Mouse (Mus musculus) kidney, embryonic 14.5 days (tissue): Measurements from ENCODE around the gene Abca2. TPM values are rescaled to one million over a fixed set of nuclear protein-coding genes. Genes with fewer than 3 reads are reported as not detected.

Experiments used
- ATAC-seq: fragments of 200-750 bp; cut with Nextera tagmentation; 2 replicates; pipeline ENCODE4 v1.8.0; 2017; ENCODE audit warnings: moderate number of reproducible peaks, mild to moderate bottlenecking, moderate TSS enrichment, moderate library complexity; ENCODE audit not compliant: low FRiP score, low TSS enrichment
- H3K27ac ChIP-seq: fragments of 300-500 bp; sonication (generic); 2 replicates; pipeline ENCODE4 v1.5.1; 2014; ENCODE audit warnings: low read depth, mild to moderate bottlenecking, low read length, moderate library complexity, mixed read lengths
- H3K27me3 ChIP-seq: fragments of 300-500 bp; sonication (generic); 2 replicates; pipeline ENCODE4 v1.6.1; 2014; ENCODE audit warnings: mild to moderate bottlenecking, low read length; ENCODE audit not compliant: control insufficient read depth, insufficient read depth
- H3K36me3 ChIP-seq: fragments of 300-500 bp; sonication (generic); 2 replicates; pipeline ENCODE4 v1.6.1; 2014; ENCODE audit warnings: low read length, mixed read lengths; ENCODE audit not compliant: control insufficient read depth, insufficient read depth
- H3K4me1 ChIP-seq: fragments of 300-500 bp; sonication (generic); 2 replicates; pipeline ENCODE4 v1.6.1; 2014; ENCODE audit warnings: low read length, mixed read lengths; ENCODE audit not compliant: control insufficient read depth, insufficient read depth
- H3K4me2 ChIP-seq: fragments of 300-500 bp; sonication (generic); replicated peaks from 2 replicates; pipeline ENCODE4 v1.6.1; 2014; ENCODE audit warnings: low read depth, mild to moderate bottlenecking, low read length
- H3K4me3 ChIP-seq: fragments of 300-500 bp; sonication (generic); 2 replicates; pipeline ENCODE4 v1.5.1; 2014; ENCODE audit warnings: mild to moderate bottlenecking, low read length
- H3K9ac ChIP-seq: fragments of 300-500 bp; sonication (generic); 2 replicates; pipeline ENCODE4 v1.6.1; 2014; ENCODE audit warnings: low read depth, mild to moderate bottlenecking, low read length, moderate library complexity
- H3K9me3 ChIP-seq: fragments of 300-500 bp; sonication (generic); 2 replicates; pipeline ENCODE4 v1.6.1; 2016; ENCODE audit warnings: low read length; ENCODE audit not compliant: control insufficient read depth
- WGBS: fragments of 180-500 bp; shearing (Covaris S2); extraction: QIAGEN DNeasy Blood & Tissue Kit; methylation state at CpG from one replicate; pipeline ENCODE4 v1.1.7; 2014; 5-methylcytosine and 5-hydroxymethylcytosine counted together
- polyA plus RNA-seq: library from polyadenylated mRNA; unstranded; fragments of >200 nt; fragmentation: Nextera tagmentation; extraction: Ambion mirVana; gene quantifications from 2 replicates; pipeline ENCODE4 v1.2.1, GENCODE M21; 2014

The Abca2 gene
- polyA plus RNA-seq, 1 experiment from 2014 or later = 11.2 TPM

GRCm38 (mm10) chr2:25452951-25453350, 24.4 kb downstream of the Abca2 start:
- no peaks in the 10 kb centered on the region for H3K4me1 ChIP-seq
- H3K27ac ChIP-seq = no peak overlapping the region
- no peak overlapping the region for H3K4me3 ChIP-seq
- no peak for ATAC-seq
- H3K9me3 ChIP-seq = no peaks in the 10 kb centered on the region
- WGBS = 45% methylated on average over 1 of the region's 1 CpGs
- H3K36me3 ChIP-seq = peaks cover 3% of the 10 kb centered on the region; the same call in 1 of the 2 replicates
- H3K4me2 ChIP-seq = no peak overlapping the region
- no peaks in the 10 kb centered on the region for H3K27me3 ChIP-seq
- no peak overlapping the region for H3K9ac ChIP-seq

DNA sequence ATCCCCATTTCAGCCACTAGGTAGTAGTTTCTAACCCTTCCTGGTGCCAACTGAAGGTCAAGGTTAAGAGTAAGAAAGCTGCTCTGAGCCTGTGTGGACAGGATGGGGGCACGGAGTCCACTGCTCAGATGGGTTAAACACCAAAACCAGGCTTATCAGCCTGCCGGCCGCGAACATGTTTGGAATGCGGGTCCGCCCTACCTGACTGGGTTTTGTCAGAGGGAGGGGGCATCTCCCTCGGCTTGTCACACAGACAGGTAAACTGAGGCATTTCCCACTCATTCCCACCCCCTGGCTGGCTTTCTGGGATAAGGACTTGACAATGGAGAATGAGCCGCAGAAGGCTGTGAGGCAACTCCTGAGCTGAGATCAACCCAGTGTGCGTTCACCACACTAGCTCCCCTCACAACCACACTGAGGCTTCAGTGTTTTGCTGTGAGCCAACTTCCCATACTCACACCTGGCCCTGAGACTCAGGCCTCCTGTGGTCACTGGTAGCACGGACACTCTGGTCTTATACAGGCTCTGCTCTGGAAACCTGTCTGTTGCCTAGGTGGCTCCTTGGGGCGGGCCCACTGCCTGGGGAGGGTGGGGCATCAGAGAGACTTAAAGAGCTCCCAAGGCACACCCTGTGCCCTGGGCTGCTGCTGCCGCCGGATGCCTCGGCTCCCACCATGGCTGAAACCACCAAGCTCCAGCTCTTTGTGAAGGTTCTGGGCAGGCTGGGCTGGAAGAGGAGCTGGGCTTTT, 27.9 kb downstream of the Abca2 start, which contains the start of gene Clic3:
Gene Clic3 (plus strand): TSS at position 634 of the 749 bp plus-strand sequence.
- no peaks in the 10 kb centered on the region for H3K9me3 ChIP-seq
- no peak within 1 kb of the TSS for H3K4me2 ChIP-seq
- no peaks in the 10 kb centered on the region for H3K27me3 ChIP-seq
- no peak within 1 kb of the TSS for H3K27ac ChIP-seq
- no peak within 1 kb of the TSS for H3K4me3 ChIP-seq
- H3K9ac ChIP-seq = no peak within 1 kb of the TSS
- 60% methylated on average over 14 of the region's 14 CpGs for WGBS
- no peaks in the 10 kb centered on the region; the same call in 1 of the 2 replicates for H3K36me3 ChIP-seq
- H3K4me1 ChIP-seq = no peaks in the 10 kb centered on the region; the same call in none of the 2 replicates
- ATAC-seq = no peak

- Histone ChIP-seq H3K4me3 (no peak overlapping the region), H3K9me3 (no peaks in the 10 kb centered on the region), H3K27me3 (no peaks in the 10 kb centered on the region), H3K27ac (no peak overlapping the region), H3K4me1 (no peaks in the 10 kb centered on the region; the same call in none of the 2 replicates), H3K36me3 (no peaks in the 10 kb centered on the region; the same call in 1 of the 2 replicates), H3K9ac (no peak overlapping the region), H3K4me2 (no peak overlapping the region)
- 90% methylated on average over 9 of the region's 9 CpGs for WGBS
- ATAC-seq = no peak
These were observed 28.8 kb downstream of the Abca2 start for GRCm38 (mm10) chr2:25457022-25457896.

DNA sequence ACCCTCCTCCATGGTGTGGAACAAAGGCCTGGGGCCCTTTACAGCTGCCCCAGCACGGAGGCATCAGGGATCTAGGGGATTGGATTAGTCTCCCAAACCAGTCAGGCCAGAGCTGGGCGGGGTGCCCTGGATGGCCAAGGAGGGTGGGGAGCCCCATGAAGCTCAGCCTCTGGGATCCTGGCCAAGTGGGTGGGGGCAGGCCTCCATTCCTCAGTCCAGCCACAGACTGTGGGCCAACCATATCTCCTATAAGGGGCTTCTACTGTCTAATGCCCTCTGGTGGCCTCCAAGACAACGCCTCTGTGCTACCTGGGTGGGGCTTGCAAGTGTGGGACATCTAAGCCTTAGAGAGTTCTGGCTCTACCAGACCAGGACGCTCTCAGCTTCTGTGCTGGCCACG, 30.4 kb downstream of the Abca2 start:
- whole genome bisulfite sequencing = 79% methylated on average over 5 of the region's 5 CpGs
- H3K9me3 ChIP-seq = no peaks in the 10 kb centered on the region
- no peak overlapping the region for H3K9ac ChIP-seq
- no peak overlapping the region for H3K27ac ChIP-seq
- no peak overlapping the region for H3K4me2 ChIP-seq
- ATAC-seq = no peak
- H3K4me3 ChIP-seq = no peak overlapping the region
- H3K36me3 ChIP-seq = no peaks in the 10 kb centered on the region; the same call in 1 of the 2 replicates
- H3K4me1 ChIP-seq = no peaks in the 10 kb centered on the region; the same call in none of the 2 replicates
- H3K27me3 ChIP-seq = no peaks in the 10 kb centered on the region

DNA sequence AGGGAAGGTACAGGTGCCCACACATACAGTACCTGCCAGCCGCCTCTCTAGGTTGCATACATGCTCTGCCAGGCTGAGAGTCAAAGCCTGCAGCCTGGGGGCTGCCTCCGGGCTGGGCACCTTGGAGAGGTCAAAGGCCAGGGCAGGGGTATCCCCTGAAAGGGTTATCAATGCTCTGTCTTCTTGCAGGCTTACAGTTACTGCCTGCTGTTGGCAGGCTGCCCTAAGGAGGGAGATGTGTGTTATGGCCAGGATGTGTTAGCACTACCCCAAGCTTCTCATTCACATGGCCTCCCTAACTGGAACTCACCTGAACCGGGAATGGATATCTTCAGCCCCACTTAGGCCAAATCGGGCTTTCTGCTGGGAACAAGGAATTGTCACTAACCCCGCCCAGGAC, 31.6 kb downstream of the Abca2 start:
- Histone ChIP-seq H3K9ac (peak overlapping the region; percentile 56), H3K36me3 (no peaks in the 10 kb centered on the region; the same call in 1 of the 2 replicates), H3K4me2 (peak overlapping the region; percentile 63), H3K9me3 (no peaks in the 10 kb centered on the region), H3K4me3 (peak overlapping the region; percentile 57), H3K27me3 (no peaks in the 10 kb centered on the region), H3K4me1 (no peaks in the 10 kb centered on the region; the same call in none of the 2 replicates), H3K27ac (no peak overlapping the region; the same call in 1 of the 2 replicates)
- 31% methylated on average over 5 of the region's 5 CpGs for WGBS
- no peak for ATAC-seq

GRCm38 (mm10) chr2:25460551-25461309, 32.2 kb downstream of the Abca2 start, which contains the start of gene Paxx:
Gene Paxx (minus strand): TSS chr2:25461094.
- Histone ChIP-seq H3K4me1 (no peaks in the 10 kb centered on the region; the same call in none of the 2 replicates), H3K4me3 (peak within 1 kb of the TSS; percentile 57), H3K27me3 (no peaks in the 10 kb centered on the region), H3K27ac (peak within 1 kb of the TSS; percentile 52; the same call in 1 of the 2 replicates), H3K36me3 (no peaks in the 10 kb centered on the region; the same call in 1 of the 2 replicates), H3K9ac (peak within 1 kb of the TSS; percentile 56), H3K9me3 (no peaks in the 10 kb centered on the region), H3K4me2 (peak within 1 kb of the TSS; percentile 63)
- ATAC-seq = peak; percentile 91
- under 1% methylated on average over 48 of the region's 48 CpGs for WGBS

- WGBS = 25% methylated on average over 3 of the region's 3 CpGs
- Histone ChIP-seq H3K9ac (no peak overlapping the region; the same call in 1 of the 2 replicates), H3K9me3 (no peaks in the 10 kb centered on the region), H3K4me1 (no peaks in the 10 kb centered on the region; the same call in none of the 2 replicates), H3K4me3 (peak overlapping the region; percentile 57), H3K4me2 (peak overlapping the region; percentile 63), H3K27ac (peak overlapping the region; percentile 52; the same call in 1 of the 2 replicates), H3K36me3 (no peaks in the 10 kb centered on the region; the same call in 1 of the 2 replicates), H3K27me3 (no peaks in the 10 kb centered on the region)
- peak; percentile 4; the same call in 1 of the 2 replicates for ATAC-seq
These were observed 32.9 kb downstream of the Abca2 start for GRCm38 (mm10) chr2:25461407-25461806.

- 90% methylated on average over 3 of the region's 3 CpGs for WGBS
These were observed 35.1 kb downstream of the Abca2 start for GRCm38 (mm10) chr2:25463630-25464029.

More at GRCm38 (mm10) chr2:25463630-25464029, 35.1 kb downstream of the Abca2 start:
- Histone ChIP-seq H3K36me3 (no peaks in the 10 kb centered on the region; the same call in 1 of the 2 replicates), H3K4me1 (no peaks in the 10 kb centered on the region; the same call in none of the 2 replicates), H3K27me3 (no peaks in the 10 kb centered on the region), H3K9me3 (no peaks in the 10 kb centered on the region), H3K4me2 (no peak overlapping the region), H3K9ac (no peak overlapping the region), H3K4me3 (no peak overlapping the region), H3K27ac (no peak overlapping the region)
- ATAC-seq = no peak
